Mouse (Mus musculus) natural killer cell, adult 2 months (primary cell): ENCODE measurements around the gene Pla2g2c.

Experiments
- DNase-seq, 2 experiments: peaks; one replicate each; pipeline ENCODE4 v3.0.0; 2022; ENCODE audit warnings: low spot score in 2 of 2

The Pla2g2c gene

GRCm38 (mm10) chr4:138748369-138749072 lies 23.9 kb downstream of the Pla2g2c start:
- no peak for DNase-seq

- no peak for DNase-seq
These were observed 28.0 kb downstream of the Pla2g2c start for GRCm38 (mm10) chr4:138752603-138753002.

GRCm38 (mm10) chr4:138753608-138754007 lies 29.0 kb downstream of the Pla2g2c start:
- no peak for DNase-seq

- DNase-seq, result no peak
These were observed 29.8 kb downstream of the Pla2g2c start for GRCm38 (mm10) chr4:138754432-138754831.

GRCm38 (mm10) chr4:138755439-138755838 lies 30.8 kb downstream of the Pla2g2c start:
- DNase-seq, result no peak

- no peak for DNase-seq
These were observed 31.4 kb downstream of the Pla2g2c start for GRCm38 (mm10) chr4:138755983-138756382.

- no peak for DNase-seq
These were observed 32.8 kb downstream of the Pla2g2c start, which contains the start of gene Pla2g2f for GRCm38 (mm10) chr4:138757416-138757815. Gene Pla2g2f, minus strand, starts transcription at chr4:138757626.

- DNase-seq, result no peak
These were observed 37.7 kb downstream of the Pla2g2c start for GRCm38 (mm10) chr4:138762266-138762665.

- no peak for DNase-seq
These were observed 47.4 kb downstream of the Pla2g2c start for GRCm38 (mm10) chr4:138771970-138772369.

- DNase-seq, result no peak
These were observed 47.8 kb downstream of the Pla2g2c start for GRCm38 (mm10) chr4:138772386-138772785.

GRCm38 (mm10) chr4:138775435-138775834 lies 50.8 kb downstream of the Pla2g2c start, which contains the start of gene Pla2g2d:
Gene Pla2g2d, plus strand, starts transcription at chr4:138775735.
- DNase-seq, result no peak

GRCm38 (mm10) chr4:138777417-138778407 lies 53.1 kb downstream of the Pla2g2c start:
- DNase-seq, result no peak

GRCm38 (mm10) chr4:138780300-138780699 lies 55.7 kb downstream of the Pla2g2c start:
- no peak for DNase-seq

- no peak for DNase-seq
These were observed 57.5 kb downstream of the Pla2g2c start for GRCm38 (mm10) chr4:138782098-138782497.

GRCm38 (mm10) chr4:138785721-138786120 lies 61.1 kb downstream of the Pla2g2c start:
- DNase-seq, result no peak

GRCm38 (mm10) chr4:138786141-138786540 lies 61.5 kb downstream of the Pla2g2c start:
- no peak for DNase-seq

- no peak for DNase-seq
These were observed 63.8 kb downstream of the Pla2g2c start for GRCm38 (mm10) chr4:138788381-138788780.

- no peak for DNase-seq
These were observed 66.9 kb downstream of the Pla2g2c start for GRCm38 (mm10) chr4:138791452-138791851.

- no peak for DNase-seq
These were observed 68.0 kb downstream of the Pla2g2c start for GRCm38 (mm10) chr4:138792599-138792998.

GRCm38 (mm10) chr4:138793276-138793675 lies 68.7 kb downstream of the Pla2g2c start:
- DNase-seq, result no peak

GRCm38 (mm10) chr4:138794344-138794743 lies 69.8 kb downstream of the Pla2g2c start:
- no peak for DNase-seq
